11 mouse cellular contexts compared by ENCODE assay signal in the genomic region with DNA sequence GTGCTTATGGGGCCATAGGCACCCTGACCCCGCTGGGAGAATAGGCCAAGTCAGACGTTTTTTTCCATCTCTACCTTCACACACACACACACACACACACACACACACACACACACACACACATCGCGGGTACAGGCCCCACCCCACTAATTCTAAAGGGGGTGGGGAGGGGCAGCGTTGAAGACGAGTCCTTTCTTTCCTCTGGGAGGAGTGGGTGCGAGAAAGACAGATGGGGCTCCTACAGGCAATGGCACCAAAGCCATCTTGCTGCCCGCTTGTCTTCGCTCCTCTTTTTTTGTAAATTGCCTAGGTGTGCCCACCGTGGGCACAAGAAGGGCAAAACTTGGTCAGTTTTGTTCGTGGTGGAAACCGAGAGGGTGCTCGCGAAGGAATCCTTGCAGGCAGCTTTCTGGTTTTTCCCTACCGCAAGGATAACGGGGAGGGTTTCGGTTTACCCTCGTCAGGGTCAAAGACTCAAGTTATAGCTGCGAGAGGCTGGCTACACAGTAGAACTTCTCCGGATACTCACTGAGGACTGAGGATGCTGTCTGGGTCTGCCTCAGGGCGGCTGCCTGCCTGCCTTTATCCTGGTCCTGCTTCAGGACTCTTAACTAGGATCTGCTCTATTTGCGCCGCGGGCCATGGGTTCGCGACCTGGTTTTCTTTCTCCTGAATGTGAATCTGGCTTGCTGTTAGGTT. TPM values are rescaled to one million over a fixed set of nuclear protein-coding genes. Genes with fewer than 3 reads are reported as not detected.
DNase-seq lines count a peak whose midpoint lies in the region; ATAC-seq lines count a peak whose summit lies in the region.
"Had no signal": no experiment of that assay in that cellular context is flagged by ENCODE, and none has a peak within 500 bp of the region (broad histone marks: within the 10 kb centered on the region; RNA-seq: fewer than 3 reads in every experiment).

No protein-coding gene starts in this region.

- peaks cover 100% of the 10 kb centered on the region for H3K27me3 ChIP-seq in hindbrain, embryonic 10.5 days (ENCODE audit: insufficient read depth, poor library complexity, severe bottlenecking)
- peaks cover 70% of the 10 kb centered on the region for H3K27me3 ChIP-seq in midbrain, embryonic 14.5 days (ENCODE audit: control insufficient read depth, insufficient read depth, low read length)

- no peaks in the 10 kb centered on the region for H3K9me3 ChIP-seq in hindbrain, embryonic 10.5 days
- H3K9me3 ChIP-seq in midbrain, embryonic 14.5 days (ENCODE audit: control insufficient read depth, low read length): no peaks in the 10 kb centered on the region

- peak; percentile 61 for DNase-seq in cerebellum, adult 11-12 months
- DNase-seq in cerebellum, postnatal 10 days: peak; percentile 75 to 84
- peak; percentile 42 for DNase-seq in hindbrain, embryonic 10.5 days (ENCODE audit: low spot score)
- no peak for DNase-seq in midbrain, embryonic 14.5 days
- DNase-seq in lung, postnatal 36 days: no peak
- no peak for DNase-seq in Muller cell, postnatal 12 days (ENCODE audit: inconsistent ontology term)
- no peak for DNase-seq in MN1 (ENCODE audit: low spot score)
- no peak for DNase-seq in embryo, embryonic 11 days
- DNase-seq: lung, adult 2 months; right cerebral cortex, postnatal 4 days had no signal

- no peak for ATAC-seq in midbrain, embryonic 14.5 days (ENCODE audit: low FRiP score, low TSS enrichment)

- H3K9ac ChIP-seq in midbrain, embryonic 14.5 days (replicated peaks; ENCODE audit: low read length): peak overlapping the region; percentile 48

- 3% methylated on average over 26 of the region's 26 CpGs for WGBS in hindbrain, embryonic 10.5 days
- WGBS in midbrain, embryonic 14.5 days: 10% methylated on average over 26 of the region's 26 CpGs

- peak overlapping the region; percentile 69 for H3K4me3 ChIP-seq in hindbrain, embryonic 10.5 days
- peak overlapping the region; percentile 28 for H3K4me3 ChIP-seq in midbrain, embryonic 14.5 days (replicated peaks; ENCODE audit: low read depth, low read length)

- H3K36me3 ChIP-seq in hindbrain, embryonic 10.5 days: peaks cover under 1% of the 10 kb centered on the region; the same call in 1 of the 2 replicates
- H3K36me3 ChIP-seq in midbrain, embryonic 14.5 days (ENCODE audit: control insufficient read depth, insufficient read depth, low read length): no peaks in the 10 kb centered on the region

- H3K4me1 ChIP-seq in hindbrain, embryonic 10.5 days (replicated peaks): peaks cover 44% of the 10 kb centered on the region
- no peaks in the 10 kb centered on the region for H3K4me1 ChIP-seq in midbrain, embryonic 14.5 days (ENCODE audit: control insufficient read depth, insufficient read depth, low read length)

- H3K4me2 ChIP-seq in midbrain, embryonic 14.5 days (ENCODE audit: low read length): peak overlapping the region; percentile 48

- H3K27ac ChIP-seq in hindbrain, embryonic 10.5 days: peak overlapping the region; percentile 94
- peak overlapping the region; percentile 80 for H3K27ac ChIP-seq in midbrain, embryonic 14.5 days (replicated peaks; ENCODE audit: low read depth, low read length)
- H3K27ac ChIP-seq: kidney, postnatal 0 days had no signal

RNA-seq across cellular contexts. Expression of a gene that starts 3.8 kb away (rescaled TPM):
- 6.9 and 8.1 TPM in 2 replicates for polyA plus RNA-seq in hindbrain, embryonic 10.5 days (2016; fragmentation: Nextera tagmentation; extraction: Ambion mirVana)
- polyA plus RNA-seq in midbrain, embryonic 14.5 days (2014; fragmentation: Nextera tagmentation; extraction: Ambion mirVana): 17.8 and 18.5 TPM in 2 replicates
- polyA plus RNA-seq: kidney, postnatal 0 days had no signal

RNA-seq across cellular contexts. Expression of a gene that starts 7.2 kb away (rescaled TPM):
- 16.9 and 19.8 TPM in 2 replicates for polyA plus RNA-seq in hindbrain, embryonic 10.5 days (2016; fragmentation: Nextera tagmentation; extraction: Ambion mirVana)
- 32.4 and 49.1 TPM in 2 replicates for polyA plus RNA-seq in midbrain, embryonic 14.5 days (2014; fragmentation: Nextera tagmentation; extraction: Ambion mirVana)
- polyA plus RNA-seq: kidney, postnatal 0 days; lung, adult 2 months had no signal

Comparison
In these comparisons a context has a peak if more than half of its experiments do, and no peak if none do; other contexts are left out.
1. DNase-seq: peak in cerebellum, adult 11-12 months (single experiment), cerebellum, postnatal 10 days (2 of 2) and hindbrain, embryonic 10.5 days (single experiment); none in midbrain, embryonic 14.5 days (single experiment), lung, postnatal 36 days (single experiment), Muller cell, postnatal 12 days (single experiment), MN1 (single experiment) and embryo, embryonic 11 days (single experiment).